Mouse (Mus musculus) frontal cortex, postnatal 25 days (tissue): ENCODE measurements around the gene Samd14.
"Not testable (repeated sequence)": the region's sequence is repeated elsewhere in the genome, so short reads cannot be mapped to it uniquely, and the experiment has no call there.

Experiments
- DNase-seq, 2 experiments: peaks; one replicate each; pipeline ENCODE4 v3.0.0; 2022; ENCODE audit warnings: low spot score in 2 of 2

Gene Samd14

GRCm38 (mm10) chr11:95009629-95010014 lies at the start of gene Samd14:
TSS of gene Samd14 (plus strand) at chr11:95009879.
- DNase-seq, result peak in 1 of 2 experiments; percentile 39

DNA sequence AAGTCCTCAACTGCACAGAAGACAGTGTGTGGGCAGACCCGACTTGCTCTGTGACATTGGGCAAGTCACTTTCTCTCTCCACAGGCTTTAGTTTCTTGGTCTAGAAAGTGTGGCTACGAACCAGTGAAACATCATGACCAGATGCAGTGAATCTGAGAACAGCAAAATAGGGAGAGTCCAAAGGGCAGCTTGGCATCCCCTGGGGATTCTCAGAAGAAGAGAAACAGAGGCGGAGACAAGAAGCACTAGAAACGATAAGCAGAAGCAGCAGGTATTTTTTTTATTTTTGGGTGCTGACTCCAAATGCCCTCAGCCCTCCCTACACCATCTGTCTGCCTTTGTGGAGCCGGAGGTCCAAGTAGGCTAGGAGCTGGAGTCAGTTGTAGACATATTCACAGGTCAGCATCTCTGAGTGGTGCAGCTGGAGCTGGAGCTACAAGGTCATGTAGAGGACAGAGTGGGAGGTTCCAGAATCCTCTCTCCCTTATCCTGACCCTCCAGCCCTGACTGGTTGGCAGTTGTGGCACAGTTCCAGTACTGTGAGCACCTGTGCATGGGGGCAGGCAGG lies 47.1 kb upstream of the Samd14 start:
- DNase-seq, result no peak

GRCm38 (mm10) chr11:94967419-94967818 lies 42.3 kb upstream of the Samd14 start, which contains the start of gene Hils1:
TSS of gene Hils1 (plus strand) at chr11:94967593.
- DNase-seq, result no peak

DNA sequence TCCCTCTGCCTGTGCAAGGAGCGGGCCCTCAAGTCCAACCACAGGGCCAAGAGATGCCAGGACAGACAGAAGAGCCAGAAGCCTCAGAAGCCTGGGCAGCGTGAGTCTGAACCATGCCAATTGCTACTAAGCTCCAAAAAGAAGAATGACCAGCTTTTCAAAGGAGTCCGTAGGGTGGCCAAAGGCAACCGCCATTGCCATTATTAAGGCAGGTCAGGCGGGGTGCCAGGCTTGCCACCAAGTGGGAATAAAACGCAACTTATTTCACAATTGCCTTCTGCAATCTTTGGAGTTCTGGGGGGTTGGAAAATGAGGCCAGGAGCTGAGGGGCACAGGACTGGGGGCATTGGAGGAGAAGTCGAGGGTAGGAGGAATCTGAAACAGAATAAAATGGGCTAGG lies 41.5 kb upstream of the Samd14 start:
- DNase-seq, result no peak

- DNase-seq, result not testable (repeated sequence)
Observed at GRCm38 (mm10) chr11:94969709-94970108, 40.0 kb upstream of the Samd14 start.

DNA sequence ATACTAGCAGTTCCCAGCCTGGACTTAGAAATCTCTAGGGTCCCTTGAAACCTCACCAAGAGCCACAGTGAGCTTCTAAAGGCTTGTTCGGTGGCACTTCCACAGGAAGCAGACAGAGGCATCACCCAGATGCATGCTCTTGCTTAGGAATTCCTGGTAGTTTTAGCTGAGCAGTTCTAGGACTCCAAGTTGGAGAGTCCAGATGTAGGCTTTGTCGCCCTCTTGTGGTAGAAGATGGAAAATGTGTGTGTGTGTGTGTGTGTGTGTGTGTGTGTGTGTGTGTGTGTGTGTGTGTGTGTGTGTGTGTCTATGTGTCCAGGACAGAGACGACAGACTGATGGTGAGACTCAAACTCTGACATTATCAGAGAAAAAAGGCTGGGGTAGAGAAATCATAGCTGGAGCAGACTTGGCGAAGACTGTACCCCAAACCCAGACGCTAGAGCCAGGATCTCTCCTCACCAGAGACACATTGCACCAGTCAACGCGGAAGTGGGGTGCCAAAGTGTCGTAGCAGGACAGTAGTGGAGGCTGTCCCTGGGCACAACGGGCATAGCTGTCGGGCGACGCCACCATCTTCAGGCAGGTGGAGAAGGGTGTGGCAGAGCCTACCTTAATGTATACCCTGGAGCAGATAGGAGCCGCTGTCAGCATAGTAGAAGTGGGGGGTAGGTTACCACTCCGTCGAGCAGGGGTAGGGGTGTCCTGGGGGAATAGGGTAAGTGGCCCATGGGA lies 39.3 kb upstream of the Samd14 start:
- peak; percentile 73 to 77 for DNase-seq

GRCm38 (mm10) chr11:94971895-94972615 lies 37.6 kb upstream of the Samd14 start:
- DNase-seq, result no peak

DNA sequence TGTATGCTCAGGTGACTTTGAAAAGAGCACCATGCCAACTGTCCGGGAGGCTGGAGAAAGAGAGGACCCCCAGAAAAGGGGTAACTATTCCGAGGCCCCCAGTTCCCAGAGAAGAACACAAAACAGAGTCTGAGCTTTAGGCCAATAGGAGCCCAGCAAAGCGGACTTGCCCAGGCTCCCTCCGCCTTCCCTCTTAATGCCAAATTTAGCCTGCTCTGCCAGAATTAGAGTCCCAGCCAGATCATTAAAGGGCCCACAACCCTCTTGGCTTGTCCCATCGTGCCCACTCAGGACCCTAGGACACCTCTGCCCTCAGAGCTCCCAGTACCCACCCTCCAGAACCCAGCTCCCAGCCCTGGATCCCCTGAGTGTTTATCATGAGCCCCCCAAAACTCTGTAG lies 36.8 kb upstream of the Samd14 start:
- DNase-seq, result no peak

- no peak for DNase-seq
Observed at GRCm38 (mm10) chr11:94973313-94973712, 36.4 kb upstream of the Samd14 start.

DNA sequence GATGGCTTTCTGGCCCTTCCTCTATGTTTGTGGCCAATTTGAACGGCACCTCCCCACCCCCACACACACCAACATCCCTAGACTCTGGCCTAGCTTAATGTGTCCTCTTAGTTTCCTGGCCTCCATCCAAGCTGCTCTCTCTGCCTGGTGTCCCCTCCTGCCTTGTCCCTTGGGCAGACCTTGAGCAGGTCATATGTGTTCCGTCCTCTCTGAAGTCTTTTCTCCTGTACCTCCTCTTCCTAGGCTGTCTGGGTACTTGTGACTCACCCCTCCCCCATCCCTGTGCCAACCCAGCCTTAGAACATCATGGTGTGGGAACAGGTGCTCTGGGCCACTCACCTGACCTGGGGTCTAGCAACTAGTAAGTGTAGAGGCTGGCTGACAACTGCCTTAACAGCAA lies 34.7 kb upstream of the Samd14 start:
- DNase-seq, result no peak

DNA sequence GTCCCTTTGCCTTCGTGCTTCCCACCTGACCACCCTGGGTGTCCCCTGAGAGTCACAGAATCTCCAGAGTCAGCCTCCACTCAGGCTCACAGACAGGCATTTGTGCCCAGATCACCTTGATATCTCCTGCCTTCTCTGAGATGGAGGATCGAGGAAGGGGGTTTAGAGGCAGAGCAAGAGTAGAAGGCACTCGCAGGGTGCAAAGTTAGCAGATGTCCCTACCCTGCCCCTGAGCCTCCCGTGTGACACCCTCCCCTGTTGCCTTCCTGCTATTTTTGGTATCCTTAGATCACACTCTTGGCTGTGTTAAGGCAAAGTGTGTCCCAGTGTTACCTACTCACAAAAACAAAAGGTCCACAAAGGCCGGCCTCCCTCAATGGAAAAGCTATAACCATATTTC lies 33.5 kb upstream of the Samd14 start, which contains the start of gene Sgca:
Sgca (minus strand) TSS at position 129 of the 400 bp plus-strand sequence.
- DNase-seq, result no peak

- no peak for DNase-seq
Observed at GRCm38 (mm10) chr11:94978178-94978915, 31.3 kb upstream of the Samd14 start.

DNA sequence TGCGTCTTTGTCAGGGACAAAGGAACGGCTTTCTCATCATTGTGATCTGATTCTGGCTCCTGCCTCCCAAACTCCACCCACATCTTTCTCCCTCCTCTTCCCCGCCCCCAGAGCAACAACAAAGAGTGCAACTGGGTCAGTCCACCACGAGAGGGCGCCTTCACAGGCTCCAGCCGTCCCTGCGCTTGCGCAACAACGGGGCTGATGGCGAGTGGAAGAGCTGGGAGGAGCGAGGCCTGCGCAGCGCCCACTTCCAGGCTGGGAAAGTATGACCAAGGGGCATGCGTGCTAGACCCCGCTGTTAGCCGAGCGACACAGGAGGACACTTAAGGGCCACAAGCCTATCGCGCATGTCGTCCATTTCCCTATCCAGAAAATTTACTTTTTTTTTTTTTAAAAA lies 30.7 kb upstream of the Samd14 start:
- DNase-seq, result peak; percentile 92 to 96

DNA sequence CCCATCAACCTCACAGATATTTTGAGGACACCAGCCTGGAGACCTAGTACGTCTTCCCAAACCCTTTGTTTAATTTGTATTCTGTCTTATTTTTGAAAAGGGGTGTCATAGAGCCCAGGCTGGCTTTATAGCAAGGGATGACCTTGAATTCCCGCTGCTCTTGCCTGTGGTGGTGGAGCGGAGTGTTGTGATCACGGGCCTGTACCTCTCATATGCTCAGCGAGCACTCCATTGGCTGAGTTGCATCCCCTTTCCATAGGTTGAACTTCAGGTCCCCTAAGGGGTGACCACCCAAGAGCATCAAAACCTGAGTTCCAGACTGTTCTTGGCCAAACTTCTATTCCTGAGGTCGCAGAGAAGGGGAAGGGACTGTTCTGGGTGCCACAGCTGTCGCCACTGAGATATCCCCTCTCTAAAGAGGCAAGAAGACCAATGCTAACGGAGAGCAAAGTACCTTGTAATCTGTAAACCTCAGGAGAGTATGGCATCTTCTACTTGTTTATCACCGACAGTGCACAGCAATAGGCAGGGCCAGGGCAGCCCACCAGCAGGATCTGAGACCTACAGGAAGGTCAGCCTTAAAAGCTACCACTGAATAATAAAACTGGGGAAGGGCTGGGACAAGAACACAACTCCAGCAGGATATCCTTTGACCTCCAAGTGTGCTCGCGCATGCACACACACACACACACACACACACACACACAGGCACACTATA lies 30.1 kb upstream of the Samd14 start:
- no peak for DNase-seq

DNA sequence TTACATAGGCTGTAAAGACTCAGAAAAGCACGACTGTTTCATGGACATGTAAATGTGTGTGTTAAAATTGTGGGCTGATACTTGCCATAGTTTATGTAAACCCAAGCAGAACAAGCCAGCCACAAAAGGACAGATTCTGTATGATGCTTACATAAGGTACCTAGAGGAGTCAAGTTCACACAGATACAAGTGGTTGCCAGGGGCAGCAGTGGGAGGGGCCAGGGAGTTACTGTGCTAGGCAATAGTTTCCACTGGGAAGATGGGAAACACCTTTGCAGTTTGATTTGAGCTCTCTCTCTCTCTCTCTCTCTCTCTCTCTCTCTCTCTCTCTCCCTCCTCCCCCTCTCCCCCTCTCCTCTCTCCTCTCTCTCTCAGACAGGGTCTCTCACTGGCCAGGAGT lies 24.5 kb upstream of the Samd14 start:
- no peak for DNase-seq

DNA sequence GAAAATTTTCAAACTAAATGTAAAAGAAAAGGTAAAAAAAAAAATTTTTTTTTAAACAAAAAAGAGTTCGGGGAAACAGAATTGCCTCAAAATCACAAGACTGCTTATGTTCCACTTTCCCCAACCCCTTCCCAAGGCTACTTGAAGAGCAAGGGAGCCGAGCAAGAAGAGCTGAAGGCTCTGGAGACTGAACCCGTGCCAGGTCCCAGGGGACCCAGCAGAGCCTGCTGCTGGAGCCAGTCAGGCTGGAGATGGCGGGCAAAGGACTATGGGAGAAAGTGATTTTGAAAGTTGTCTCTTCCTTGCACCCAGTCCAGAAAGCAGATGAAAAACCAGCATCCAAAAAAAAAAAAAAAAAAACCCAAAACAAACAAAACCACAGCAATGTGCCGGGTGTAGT lies 23.9 kb upstream of the Samd14 start:
- no peak for DNase-seq

DNA sequence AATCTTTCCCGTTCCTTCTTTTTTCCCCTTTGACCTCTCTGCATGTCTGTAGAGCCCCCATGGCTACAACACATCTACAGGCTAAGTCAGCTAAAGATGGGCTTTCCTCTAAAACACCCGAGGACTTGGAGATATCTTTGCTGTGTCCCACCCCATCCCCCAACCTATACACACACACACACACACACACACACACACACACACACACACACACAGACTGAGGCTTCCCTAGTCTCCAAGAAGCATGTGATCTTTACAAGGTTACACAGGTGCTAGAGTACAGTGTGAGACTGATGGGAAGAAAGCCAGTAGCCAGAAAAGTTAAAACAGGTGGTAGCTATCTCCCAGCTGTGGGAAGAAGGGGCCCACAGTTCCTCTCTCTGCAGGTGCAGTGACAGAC lies 23.2 kb upstream of the Samd14 start:
- no peak for DNase-seq

GRCm38 (mm10) chr11:94987341-94987740 lies 22.3 kb upstream of the Samd14 start:
- no peak for DNase-seq

DNA sequence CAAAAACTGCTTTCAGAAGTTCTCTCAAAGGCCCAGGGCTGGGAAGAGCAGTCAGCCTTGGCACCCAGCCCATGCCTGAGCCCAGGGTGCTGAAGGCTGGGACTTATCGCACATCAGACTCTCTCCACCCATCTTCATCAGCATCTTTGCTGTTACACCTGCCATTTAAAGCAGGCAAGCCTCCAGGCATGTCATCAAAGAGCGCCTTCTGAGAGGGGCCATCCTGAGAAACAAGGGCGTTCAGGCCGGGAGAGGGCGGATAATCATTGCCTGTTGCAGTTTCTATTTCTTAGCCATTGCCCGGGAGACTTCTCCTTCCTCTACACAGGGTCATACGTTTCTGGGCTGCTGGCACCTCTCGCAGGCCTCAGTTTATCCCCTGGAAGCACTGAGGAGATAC lies 21.8 kb upstream of the Samd14 start:
- no peak for DNase-seq

GRCm38 (mm10) chr11:94988780-94989561 lies 20.7 kb upstream of the Samd14 start:
- no peak for DNase-seq

- peak; percentile 55 to 71 for DNase-seq
Observed at GRCm38 (mm10) chr11:94989562-94990017, 20.1 kb upstream of the Samd14 start.
